Mouse (Mus musculus): Measurements from ENCODE around the gene Cdk5.

Gene Cdk5

GRCm38 (mm10) chr5:24374216-24374615, 49.1 kb downstream of the Cdk5 start:
- peak; percentile 42 for DNase-seq (ENCODE audit: low spot score)

DNA sequence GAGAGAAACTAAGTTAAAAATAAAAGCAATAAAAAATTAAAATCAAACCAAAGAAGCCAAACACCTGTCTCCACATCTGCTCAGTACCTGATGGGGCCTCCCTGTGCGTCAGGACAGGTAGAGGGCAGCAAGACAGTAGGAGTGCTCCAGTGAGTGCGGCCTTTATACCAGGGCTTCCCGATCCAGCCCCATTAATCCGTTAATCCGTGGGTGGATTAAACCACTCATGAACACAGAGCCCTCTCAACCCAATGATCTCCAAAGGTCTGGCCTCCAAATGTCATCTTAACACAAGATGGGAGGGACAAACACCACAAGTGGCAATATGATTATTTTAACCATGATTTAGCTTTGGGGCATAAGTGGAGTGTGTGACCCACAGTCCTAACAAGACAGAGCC, 49.5 kb downstream of the Cdk5 start:
- no peak for DNase-seq (ENCODE audit: low spot score)

DNA sequence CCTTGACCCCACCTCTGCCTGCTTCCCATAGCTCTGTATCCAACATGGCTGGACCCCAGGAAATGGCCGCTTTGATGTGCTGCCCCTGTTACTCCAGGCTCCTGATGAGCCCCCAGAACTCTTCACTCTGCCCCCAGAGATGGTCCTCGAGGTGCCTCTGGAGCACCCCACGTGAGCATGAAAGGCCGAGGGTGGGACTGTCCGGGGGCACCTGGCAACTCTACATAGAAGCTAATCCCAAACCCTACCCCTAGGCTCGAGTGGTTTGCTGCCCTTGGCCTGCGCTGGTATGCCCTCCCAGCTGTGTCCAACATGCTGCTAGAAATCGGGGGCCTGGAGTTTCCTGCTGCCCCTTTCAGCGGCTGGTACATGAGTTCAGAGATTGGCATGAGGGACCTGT, 53.6 kb downstream of the Cdk5 start:
- no peak for DNase-seq (ENCODE audit: low spot score)

All from MN1 (cell line).